Mouse (Mus musculus): ENCODE results near the gene Aldh3b2. TPM values are rescaled to one million over a fixed set of nuclear protein-coding genes. Genes with fewer than 3 reads are reported as not detected.
"Not testable (repeated sequence)": the region's sequence is repeated elsewhere in the genome, so short reads cannot be mapped to it uniquely, and the experiment has no call there.

Aldh3b2 gene
- total RNA-seq, 1 experiment, result 0.62 TPM

- no peak overlapping the region for H3K4me3 ChIP-seq (ENCODE audit: insufficient read depth in 1 of 2, low read depth in 1 of 2, low read length in 2 of 2, poor library complexity in 1 of 2, severe bottlenecking in 1 of 2)
- in situ Hi-C loops (cut with MboI; ENCODE audit: low sequenced_read_pairs in 2 of 2, unreplicated experiment in 2 of 2), result no loop called here
- DNase-seq (ENCODE audit: low read depth, low spot score), result no peak
- TF ChIP-seq ZNF384 (IDR thresholded peaks at IDR 0.05; ENCODE audit: low read depth, low read length) (no peak), MAFK (IDR thresholded peaks at IDR 0.05; ENCODE audit: insufficient read depth, low read depth, low read length) (0 out of 2 replicates have a peak, but pooled peaks have one; percentile 23)
- H3K4me1 ChIP-seq (ENCODE audit: control insufficient read depth in 2 of 2, insufficient read depth in 2 of 2, low read length in 2 of 2, poor library complexity in 1 of 2), result peaks cover 0 to 3% of the 10 kb centered on the region in 2 experiments; a peak in 1 of 4 replicates
- no peaks in the 10 kb centered on the region for H3K9me3 ChIP-seq (ENCODE audit: control insufficient read depth, insufficient read depth, low read depth, low read length)
- H3K27ac ChIP-seq (ENCODE audit: insufficient read depth, low read depth, low read length, poor library complexity, severe bottlenecking), result no peak overlapping the region
- H3K9ac ChIP-seq (ENCODE audit: insufficient read depth, low read depth, low read length, poor library complexity, severe bottlenecking), result no peak overlapping the region
- H3K36me3 ChIP-seq (ENCODE audit: control insufficient read depth, insufficient read depth, low read length, poor library complexity, severe bottlenecking), result no peaks in the 10 kb centered on the region
Measured at GRCm38 (mm10) chr19:3950331-3950730, 21.8 kb upstream of the Aldh3b2 start.

GRCm38 (mm10) chr19:3951461-3951860 is 20.7 kb upstream of the Aldh3b2 start:
- Histone ChIP-seq H3K27ac (ENCODE audit: insufficient read depth, low read depth, low read length, poor library complexity, severe bottlenecking) (no peak overlapping the region), H3K4me1 (ENCODE audit: control insufficient read depth in 2 of 2, insufficient read depth in 2 of 2, low read length in 2 of 2, poor library complexity in 1 of 2) (no peaks in the 10 kb centered on the region), H3K9ac (ENCODE audit: insufficient read depth, low read depth, low read length, poor library complexity, severe bottlenecking) (no peak overlapping the region), H3K9me3 (ENCODE audit: control insufficient read depth, insufficient read depth, low read depth, low read length) (no peaks in the 10 kb centered on the region), H3K4me3 (ENCODE audit: insufficient read depth in 1 of 2, low read depth in 1 of 2, low read length in 2 of 2, poor library complexity in 1 of 2, severe bottlenecking in 1 of 2) (no peak overlapping the region), H3K36me3 (ENCODE audit: control insufficient read depth, insufficient read depth, low read length, poor library complexity, severe bottlenecking) (no peaks in the 10 kb centered on the region)
- in situ Hi-C loops (cut with MboI; ENCODE audit: low sequenced_read_pairs in 2 of 2, unreplicated experiment in 2 of 2), result no loop called here
- no peak for DNase-seq (ENCODE audit: low read depth, low spot score)
- TF ChIP-seq MAFK (IDR thresholded peaks at IDR 0.05; ENCODE audit: insufficient read depth, low read depth, low read length), result no peak
- TF ChIP-seq HCFC1 (IDR thresholded peaks at IDR 0.05; ENCODE audit: borderline replicate concordance, insufficient read depth, low read length), result no peak
- TF ChIP-seq CHD2 (IDR thresholded peaks at IDR 0.05; ENCODE audit: low read depth, low read length), result no peak
- no peak for TF ChIP-seq ZNF384 (IDR thresholded peaks at IDR 0.05; ENCODE audit: low read depth, low read length)
- no peak for TF ChIP-seq ZC3H11A (IDR thresholded peaks at IDR 0.05; ENCODE audit: borderline replicate concordance, low read depth, low read length)

GRCm38 (mm10) chr19:3952099-3952498 is 20.0 kb upstream of the Aldh3b2 start:
- no peak for TF ChIP-seq MAFK (IDR thresholded peaks at IDR 0.05; ENCODE audit: insufficient read depth, low read depth, low read length)
- TF ChIP-seq CHD2 (IDR thresholded peaks at IDR 0.05; ENCODE audit: low read depth, low read length), result no peak
- TF ChIP-seq ZC3H11A (IDR thresholded peaks at IDR 0.05; ENCODE audit: borderline replicate concordance, low read depth, low read length), result no peak
- H3K9ac ChIP-seq (ENCODE audit: insufficient read depth, low read depth, low read length, poor library complexity, severe bottlenecking), result no peak overlapping the region
- H3K9me3 ChIP-seq (ENCODE audit: control insufficient read depth, insufficient read depth, low read depth, low read length), result no peaks in the 10 kb centered on the region
- no peaks in the 10 kb centered on the region for H3K36me3 ChIP-seq (ENCODE audit: control insufficient read depth, insufficient read depth, low read length, poor library complexity, severe bottlenecking)
- H3K4me3 ChIP-seq (ENCODE audit: insufficient read depth in 1 of 2, low read depth in 1 of 2, low read length in 2 of 2, poor library complexity in 1 of 2, severe bottlenecking in 1 of 2), result no peak overlapping the region
- in situ Hi-C loops (cut with MboI; ENCODE audit: low sequenced_read_pairs in 2 of 2, unreplicated experiment in 2 of 2), result no loop called here
- H3K27ac ChIP-seq (ENCODE audit: insufficient read depth, low read depth, low read length, poor library complexity, severe bottlenecking), result no peak overlapping the region
- no peaks in the 10 kb centered on the region for H3K4me1 ChIP-seq (ENCODE audit: control insufficient read depth in 2 of 2, insufficient read depth in 2 of 2, low read length in 2 of 2, poor library complexity in 1 of 2)
- DNase-seq (ENCODE audit: low read depth, low spot score), result no peak

GRCm38 (mm10) chr19:3955033-3955432 is 17.1 kb upstream of the Aldh3b2 start:
- Histone ChIP-seq H3K36me3 (ENCODE audit: control insufficient read depth, insufficient read depth, low read length, poor library complexity, severe bottlenecking) (no peaks in the 10 kb centered on the region), H3K9ac (ENCODE audit: insufficient read depth, low read depth, low read length, poor library complexity, severe bottlenecking) (no peak overlapping the region), H3K4me1 (ENCODE audit: control insufficient read depth in 2 of 2, insufficient read depth in 2 of 2, low read length in 2 of 2, poor library complexity in 1 of 2) (no peaks in the 10 kb centered on the region), H3K27ac (ENCODE audit: insufficient read depth, low read depth, low read length, poor library complexity, severe bottlenecking) (no peak overlapping the region), H3K9me3 (ENCODE audit: control insufficient read depth, insufficient read depth, low read depth, low read length) (no peaks in the 10 kb centered on the region), H3K4me3 (ENCODE audit: insufficient read depth in 1 of 2, low read depth in 1 of 2, low read length in 2 of 2, poor library complexity in 1 of 2, severe bottlenecking in 1 of 2) (no peak overlapping the region)
- TF ChIP-seq CHD2 (IDR thresholded peaks at IDR 0.05; ENCODE audit: low read depth, low read length) (no peak), MAFK (IDR thresholded peaks at IDR 0.05; ENCODE audit: insufficient read depth, low read depth, low read length) (no peak), ZNF384 (IDR thresholded peaks at IDR 0.05; ENCODE audit: low read depth, low read length) (no peak), ZC3H11A (IDR thresholded peaks at IDR 0.05; ENCODE audit: borderline replicate concordance, low read depth, low read length) (no peak), HCFC1 (IDR thresholded peaks at IDR 0.05; ENCODE audit: borderline replicate concordance, insufficient read depth, low read length) (no peak)
- in situ Hi-C loops (cut with MboI; ENCODE audit: low sequenced_read_pairs in 2 of 2, unreplicated experiment in 2 of 2), result no loop called here
- no peak for DNase-seq (ENCODE audit: low read depth, low spot score)

GRCm38 (mm10) chr19:3955804-3956203 is 16.3 kb upstream of the Aldh3b2 start:
- Histone ChIP-seq H3K9me3 (ENCODE audit: control insufficient read depth, insufficient read depth, low read depth, low read length) (no peaks in the 10 kb centered on the region), H3K9ac (ENCODE audit: insufficient read depth, low read depth, low read length, poor library complexity, severe bottlenecking) (no peak overlapping the region), H3K36me3 (ENCODE audit: control insufficient read depth, insufficient read depth, low read length, poor library complexity, severe bottlenecking) (no peaks in the 10 kb centered on the region), H3K27ac (ENCODE audit: insufficient read depth, low read depth, low read length, poor library complexity, severe bottlenecking) (no peak overlapping the region), H3K4me3 (ENCODE audit: insufficient read depth in 1 of 2, low read depth in 1 of 2, low read length in 2 of 2, poor library complexity in 1 of 2, severe bottlenecking in 1 of 2) (no peak overlapping the region), H3K4me1 (ENCODE audit: control insufficient read depth in 2 of 2, insufficient read depth in 2 of 2, low read length in 2 of 2, poor library complexity in 1 of 2) (no peaks in the 10 kb centered on the region)
- in situ Hi-C loops (cut with MboI; ENCODE audit: low sequenced_read_pairs in 2 of 2, unreplicated experiment in 2 of 2), result no loop called here
- DNase-seq (ENCODE audit: low read depth, low spot score), result no peak
- TF ChIP-seq ZC3H11A (IDR thresholded peaks at IDR 0.05; ENCODE audit: borderline replicate concordance, low read depth, low read length) (no peak), HCFC1 (IDR thresholded peaks at IDR 0.05; ENCODE audit: borderline replicate concordance, insufficient read depth, low read length) (no peak), ZNF384 (IDR thresholded peaks at IDR 0.05; ENCODE audit: low read depth, low read length) (no peak), MAFK (IDR thresholded peaks at IDR 0.05; ENCODE audit: insufficient read depth, low read depth, low read length) (no peak), CHD2 (IDR thresholded peaks at IDR 0.05; ENCODE audit: low read depth, low read length) (no peak)

GRCm38 (mm10) chr19:3957296-3958036 is 14.7 kb upstream of the Aldh3b2 start:
- H3K36me3 ChIP-seq (ENCODE audit: control insufficient read depth, insufficient read depth, low read length, poor library complexity, severe bottlenecking); DNase-seq (ENCODE audit: low read depth, low spot score); H3K4me3 ChIP-seq (ENCODE audit: insufficient read depth in 1 of 2, low read depth in 1 of 2, low read length in 2 of 2, poor library complexity in 1 of 2, severe bottlenecking in 1 of 2); H3K4me1 ChIP-seq (ENCODE audit: control insufficient read depth in 2 of 2, insufficient read depth in 2 of 2, low read length in 2 of 2, poor library complexity in 1 of 2); H3K27ac ChIP-seq (ENCODE audit: insufficient read depth, low read depth, low read length, poor library complexity, severe bottlenecking); in situ Hi-C loops (cut with MboI; ENCODE audit: low sequenced_read_pairs in 2 of 2, unreplicated experiment in 2 of 2); H3K9ac ChIP-seq (ENCODE audit: insufficient read depth, low read depth, low read length, poor library complexity, severe bottlenecking); H3K9me3 ChIP-seq (ENCODE audit: control insufficient read depth, insufficient read depth, low read depth, low read length): not testable (repeated sequence)
